Mouse (Mus musculus): ENCODE results near the gene Map3k14.

- TF ChIP-seq CTCF (IDR thresholded peaks at IDR 0.05; ENCODE audit: low read depth, low read length): no peak
- no peak for TF ChIP-seq GATA1 (IDR thresholded peaks at IDR 0.05; ENCODE audit: borderline replicate concordance, low read length)
- no peak for TF ChIP-seq POLR2AphosphoS5 (IDR thresholded peaks at IDR 0.05; ENCODE audit: insufficient replicate concordance, low read depth, low read length)
Measured at GRCm38 (mm10) chr11:103217790-103218516, 49.3 kb downstream of the Map3k14 start, which contains the start of gene Spata32.
